Mouse (Mus musculus) forebrain, embryonic 14.5 days (tissue): ENCODE measurements around the gene Gon4l. TPM values are rescaled to one million over a fixed set of nuclear protein-coding genes. Genes with fewer than 3 reads are reported as not detected.
A peak's percentile ranks its signal among the peaks of the same experiment; 100 is the strongest.
"Not testable (repeated sequence)": the region's sequence is repeated elsewhere in the genome, so short reads cannot be mapped to it uniquely, and the experiment has no call there.

Experiments used
- ATAC-seq: fragments of 200-750 bp; cut with Nextera tagmentation; 2 replicates; pipeline ENCODE4 v1.8.0; 2017; ENCODE audit warnings: mild to moderate bottlenecking, moderate library complexity
- DNase-seq: peaks from one replicate; pipeline ENCODE4 v3.0.0-alpha.2; 2015; ENCODE audit warnings: low spot score
- H3K27ac ChIP-seq: fragments of 300-500 bp; sonication (generic); 2 replicates; pipeline ENCODE4 v1.5.1; 2014; ENCODE audit warnings: low read depth, mild to moderate bottlenecking, control low read depth, low read length, moderate library complexity
- H3K27me3 ChIP-seq: fragments of 300-500 bp; sonication (generic); replicated peaks from 2 replicates; pipeline ENCODE4 v1.6.1; 2014; ENCODE audit warnings: low read length, control low read depth, mixed read lengths; ENCODE audit not compliant: control insufficient read depth, insufficient read depth
- H3K36me3 ChIP-seq: fragments of 300-500 bp; sonication (generic); 2 replicates; pipeline ENCODE4 v1.6.1; 2014; ENCODE audit warnings: low read length, control low read depth; ENCODE audit not compliant: control insufficient read depth, insufficient read depth
- H3K4me1 ChIP-seq: fragments of 300-500 bp; sonication (generic); 2 replicates; pipeline ENCODE4 v1.6.1; 2014; ENCODE audit warnings: antibody characterized with exemption, low read length, control low read depth; ENCODE audit not compliant: control insufficient read depth, insufficient read depth
- H3K4me2 ChIP-seq: fragments of 300-500 bp; sonication (generic); 2 replicates; pipeline ENCODE4 v1.6.1; 2014; ENCODE audit warnings: mild to moderate bottlenecking, control low read depth, low read length
- H3K4me3 ChIP-seq: fragments of 300-500 bp; sonication (generic); 2 replicates; pipeline ENCODE4 v1.5.1; 2014; ENCODE audit warnings: low read depth, low read length, control low read depth
- H3K9ac ChIP-seq: fragments of 300-500 bp; sonication (generic); 2 replicates; pipeline ENCODE4 v1.6.1; 2014; ENCODE audit warnings: mild to moderate bottlenecking, low read length, control low read depth, moderate library complexity
- H3K9me3 ChIP-seq: fragments of 300-500 bp; sonication (generic); replicated peaks from 2 replicates; pipeline ENCODE4 v1.6.1; 2016; ENCODE audit warnings: low read length, control low read depth, mixed read lengths; ENCODE audit not compliant: control insufficient read depth
- WGBS: fragments of 180-500 bp; shearing (Covaris S2); extraction: QIAGEN DNeasy Blood & Tissue Kit; methylation state at CpG from one replicate; pipeline ENCODE4 v1.1.7; 2014; 5-methylcytosine and 5-hydroxymethylcytosine counted together
- polyA plus RNA-seq: library from polyadenylated mRNA; unstranded; fragments of >200 nt; fragmentation: Nextera tagmentation; extraction: Ambion mirVana; gene quantifications from 2 replicates; pipeline ENCODE4 v1.2.1, GENCODE M21; 2014

The Gon4l gene
- polyA plus RNA-seq, 1 experiment from 2014 or later: 12.3 TPM

- H3K9ac ChIP-seq, H3K27me3 ChIP-seq, H3K4me2 ChIP-seq, ATAC-seq, H3K27ac ChIP-seq, H3K4me3 ChIP-seq, H3K4me1 ChIP-seq, DNase-seq, H3K9me3 ChIP-seq: not testable (repeated sequence)
- H3K36me3 ChIP-seq: peaks cover 22% of the 10 kb centered on the region
- 94% methylated on average over 7 of the region's 7 CpGs for WGBS
Measured at GRCm38 (mm10) chr3:88893011-88893410, 58.0 kb downstream of the Gon4l start.

GRCm38 (mm10) chr3:88904803-88905202 is 69.8 kb downstream of the Gon4l start:
- Histone ChIP-seq H3K9me3 (no peaks in the 10 kb centered on the region), H3K4me1 (no peaks in the 10 kb centered on the region), H3K4me3 (no peak overlapping the region), H3K36me3 (peaks cover 86% of the 10 kb centered on the region), H3K27me3 (no peaks in the 10 kb centered on the region), H3K27ac (no peak overlapping the region), H3K9ac (no peak overlapping the region), H3K4me2 (no peak overlapping the region)
- 95% methylated on average over 3 of the region's 3 CpGs for WGBS
- DNase-seq (no peak), ATAC-seq (no peak)

- H3K27me3 ChIP-seq: no peaks in the 10 kb centered on the region
Measured at GRCm38 (mm10) chr3:88905209-88905608, 70.2 kb downstream of the Gon4l start.

GRCm38 (mm10) chr3:88905741-88906140 is 70.7 kb downstream of the Gon4l start:
- H3K9ac ChIP-seq: no peak overlapping the region
- WGBS: 95% methylated on average over 2 of the region's 2 CpGs
- no peak for ATAC-seq
- no peaks in the 10 kb centered on the region for H3K4me1 ChIP-seq
- no peaks in the 10 kb centered on the region for H3K9me3 ChIP-seq
- H3K4me2 ChIP-seq: no peak overlapping the region
- H3K36me3 ChIP-seq: peaks cover 93% of the 10 kb centered on the region
- no peak overlapping the region for H3K4me3 ChIP-seq
- no peak overlapping the region for H3K27ac ChIP-seq
- DNase-seq: no peak
- H3K27me3 ChIP-seq: no peaks in the 10 kb centered on the region

More at GRCm38 (mm10) chr3:88905209-88905608, 70.2 kb downstream of the Gon4l start:
- Histone ChIP-seq H3K27ac (no peak overlapping the region), H3K9ac (no peak overlapping the region), H3K4me2 (no peak overlapping the region), H3K36me3 (peaks cover 90% of the 10 kb centered on the region), H3K9me3 (no peaks in the 10 kb centered on the region), H3K4me1 (no peaks in the 10 kb centered on the region), H3K4me3 (no peak overlapping the region)
- WGBS: 89% methylated on average over 6 of the region's 6 CpGs
- ATAC-seq (no peak), DNase-seq (no peak)

GRCm38 (mm10) chr3:88906393-88907159 is 71.5 kb downstream of the Gon4l start:
- no peak for DNase-seq
- WGBS: 86% methylated on average over 6 of the region's 6 CpGs
- Histone ChIP-seq H3K27ac (no peak overlapping the region), H3K36me3 (peaks cover 96% of the 10 kb centered on the region), H3K9me3 (no peaks in the 10 kb centered on the region), H3K27me3 (no peaks in the 10 kb centered on the region), H3K9ac (no peak overlapping the region), H3K4me3 (no peak overlapping the region), H3K4me2 (no peak overlapping the region), H3K4me1 (no peaks in the 10 kb centered on the region)
- no peak for ATAC-seq

GRCm38 (mm10) chr3:88912585-88912984 is 77.6 kb downstream of the Gon4l start:
- 91% methylated on average over 7 of the region's 7 CpGs for WGBS
- H3K4me2 ChIP-seq: peak overlapping the region; percentile 80; the same call in 1 of the 2 replicates
- peaks cover 6% of the 10 kb centered on the region; the same call in 1 of the 2 replicates for H3K4me1 ChIP-seq
- ATAC-seq (no peak), DNase-seq (no peak)
- H3K4me3 ChIP-seq: no peak overlapping the region
- H3K36me3 ChIP-seq: peaks cover 45% of the 10 kb centered on the region
- no peak overlapping the region for H3K27ac ChIP-seq
- H3K9me3 ChIP-seq: no peaks in the 10 kb centered on the region
- H3K9ac ChIP-seq: no peak overlapping the region
- no peaks in the 10 kb centered on the region for H3K27me3 ChIP-seq

- Histone ChIP-seq H3K9ac (peak within 1 kb of the TSS; percentile 82), H3K4me3 (peak within 1 kb of the TSS; percentile 69), H3K27me3 (no peaks in the 10 kb centered on the region), H3K9me3 (no peaks in the 10 kb centered on the region), H3K36me3 (peaks cover 33% of the 10 kb centered on the region), H3K4me1 (peaks cover 6% of the 10 kb centered on the region; the same call in 1 of the 2 replicates), H3K4me2 (peak within 1 kb of the TSS; percentile 80), H3K27ac (peak within 1 kb of the TSS; percentile 76)
- DNase-seq (peak; percentile 95), ATAC-seq (peak; percentile 99)
- WGBS: under 1% methylated on average over 60 of the region's 62 CpGs
Measured at GRCm38 (mm10) chr3:88913511-88914383, 78.7 kb downstream of the Gon4l start, which contains the start of gene Msto1. Gene Msto1, minus strand, starts transcription at chr3:88913999.

- no peak for DNase-seq
- H3K4me1 ChIP-seq: peaks cover 6% of the 10 kb centered on the region; the same call in 1 of the 2 replicates
- WGBS: 33% methylated on average over 8 of the region's 8 CpGs
- H3K9ac ChIP-seq: peak overlapping the region; percentile 82
- peak overlapping the region; percentile 80 for H3K4me2 ChIP-seq
- peak overlapping the region; percentile 76 for H3K27ac ChIP-seq
- H3K36me3 ChIP-seq: peaks cover 27% of the 10 kb centered on the region
- H3K4me3 ChIP-seq: peak overlapping the region; percentile 69
- ATAC-seq: peak; percentile 8; the same call in 1 of the 2 replicates
- no peaks in the 10 kb centered on the region for H3K27me3 ChIP-seq
- H3K9me3 ChIP-seq: no peaks in the 10 kb centered on the region
Measured at GRCm38 (mm10) chr3:88914384-88914810, 79.4 kb downstream of the Gon4l start.
